Mouse (Mus musculus) lung, adult 2 months (tissue): ENCODE results near the gene Gm10477.

ENCODE experiments used
- CTCF ChIP-seq: fragments of 200-500 bp; IDR thresholded peaks from 2 replicates; pipeline ENCODE4 v1.5.1; 2011; ENCODE audit warnings: mild to moderate bottlenecking, low read length, control low read depth; ENCODE audit not compliant: insufficient read depth
- POLR2A ChIP-seq: fragments of 200-500 bp; IDR thresholded peaks from 2 replicates; pipeline ENCODE4 v1.6.1; 2011; ENCODE audit warnings: low read depth, mild to moderate bottlenecking, control low read depth, low read length, borderline replicate concordance; ENCODE audit errors: extremely low read depth

DNA sequence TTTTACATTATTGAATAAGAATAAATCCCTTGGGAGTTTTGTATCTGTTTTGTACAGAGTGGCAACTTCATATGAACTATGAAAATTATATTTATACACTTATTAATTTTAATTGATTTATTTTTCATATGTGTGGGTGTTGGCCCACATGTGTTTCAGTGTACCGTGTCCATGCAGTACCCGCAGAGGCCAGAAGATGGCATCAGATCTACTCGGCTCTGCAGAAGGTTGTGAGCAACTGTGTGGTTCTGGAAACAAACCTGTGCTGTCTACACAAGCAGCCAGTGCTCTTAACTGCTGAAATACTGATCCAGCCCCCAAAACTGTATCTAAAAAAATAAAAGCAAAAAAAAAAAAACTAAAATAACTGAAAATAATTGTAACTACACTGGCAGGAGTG, 6.7 kb downstream of the Gm10477 start:
- TF ChIP-seq CTCF (peak; percentile 76), POLR2A (no peak)
